Mouse (Mus musculus) heart, adult 2 months (tissue): ENCODE data around the gene Usp46.

Experiments
- CTCF ChIP-seq: fragments of 200-600 bp; IDR thresholded peaks from 2 replicates; pipeline ENCODE4 v1.8.1; 2022; ENCODE audit warnings: antibody characterized with exemption, mild to moderate bottlenecking, moderate library complexity
- POLR2A ChIP-seq: fragments of 200-500 bp; IDR thresholded peaks from 2 replicates; pipeline ENCODE4 v1.6.1; 2011; ENCODE audit warnings: mild to moderate bottlenecking, low read depth, low read length, control low read depth; ENCODE audit not compliant: insufficient read depth

DNA sequence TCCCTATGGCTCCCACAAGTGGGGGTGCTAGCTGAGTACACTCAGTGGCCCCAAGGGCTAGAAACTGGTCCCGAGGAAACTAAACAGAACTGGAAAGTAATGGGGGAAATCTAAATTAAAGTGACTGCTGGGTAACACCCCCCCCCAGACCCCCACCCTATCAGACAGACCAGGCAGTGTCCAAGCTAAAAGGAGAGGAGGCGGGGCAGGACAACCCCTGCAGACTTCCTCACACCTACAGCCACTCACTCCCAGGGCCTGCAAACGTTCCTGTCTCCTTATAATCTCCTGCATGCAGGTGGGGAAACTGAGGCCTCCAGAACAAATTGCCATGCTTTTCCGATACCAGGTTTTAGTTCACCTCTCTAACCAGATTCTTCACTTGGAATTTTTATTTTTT, 885 bp downstream of the Usp46 start:
- TF ChIP-seq CTCF (no peak), POLR2A (no peak)
